Mouse (Mus musculus): ENCODE data around the gene Reps2.

- TF ChIP-seq EP300 (IDR thresholded peaks at IDR 0.05; ENCODE audit: low read depth): no peak
- TF ChIP-seq CTCF (IDR thresholded peaks at IDR 0.05; ENCODE audit: low read depth): no peak
Measured at GRCm38 (mm10) chrX:162556459-162556841, 87.0 kb downstream of the Reps2 start.

Data from heart, postnatal 0 days (tissue).